Mouse (Mus musculus) heart, postnatal 0 days (tissue): Measurements from ENCODE around the gene Smad3. TPM values are rescaled to one million over a fixed set of nuclear protein-coding genes. Genes with fewer than 3 reads are reported as not detected.

Experiments
- ATAC-seq: fragments of 200-750 bp; cut with Nextera tagmentation; 2 replicates; pipeline ENCODE4 v1.8.0; 2017; ENCODE audit warnings: low read depth, moderate number of reproducible peaks, moderate library complexity; ENCODE audit not compliant: insufficient read depth
- DNase-seq: peaks from one replicate; pipeline ENCODE4 v3.0.0-alpha.2; 2016; ENCODE audit warnings: low spot score
- H3K27ac ChIP-seq: fragments of 300-500 bp; sonication (generic); 2 replicates; pipeline ENCODE4 v1.5.1; 2014; ENCODE audit warnings: low read depth, mild to moderate bottlenecking
- H3K27me3 ChIP-seq: fragments of 300-500 bp; sonication (generic); 2 replicates; pipeline ENCODE4 v1.6.1; 2014; ENCODE audit warnings: low read length, mixed read lengths; ENCODE audit not compliant: control insufficient read depth, insufficient read depth
- H3K36me3 ChIP-seq: fragments of 300-500 bp; sonication (generic); replicated peaks from 2 replicates; pipeline ENCODE4 v1.6.1; 2014; ENCODE audit warnings: low read length, mixed read lengths; ENCODE audit not compliant: control insufficient read depth, insufficient read depth
- H3K4me1 ChIP-seq: fragments of 300-500 bp; sonication (generic); 2 replicates; pipeline ENCODE4 v1.6.1; 2014; ENCODE audit warnings: antibody characterized with exemption; ENCODE audit not compliant: control insufficient read depth, insufficient read depth
- H3K4me2 ChIP-seq: fragments of 300-500 bp; sonication (generic); 2 replicates; pipeline ENCODE4 v1.6.1; 2014; ENCODE audit warnings: low read depth, mild to moderate bottlenecking, low read length, moderate library complexity
- H3K4me3 ChIP-seq: fragments of 300-500 bp; sonication (generic); 2 replicates; pipeline ENCODE4 v1.5.1; 2014; ENCODE audit warnings: low read depth, low read length
- H3K9ac ChIP-seq: fragments of 300-500 bp; sonication (generic); replicated peaks from 2 replicates; pipeline ENCODE4 v1.6.1; 2014; ENCODE audit warnings: low read depth, low read length, mixed read lengths
- H3K9me3 ChIP-seq: fragments of 300-500 bp; sonication (generic); replicated peaks from 2 replicates; pipeline ENCODE4 v1.6.1; 2016; ENCODE audit warnings: low read length; ENCODE audit not compliant: control insufficient read depth
- CTCF ChIP-seq: IDR thresholded peaks from 2 replicates; pipeline ENCODE4 v1.5.1; 2016; ENCODE audit warnings: antibody characterized with exemption, control low read depth, low read depth
- EP300 ChIP-seq: IDR thresholded peaks from 2 replicates; pipeline ENCODE4 v1.6.1; 2016; ENCODE audit warnings: antibody characterized with exemption, low read depth
- WGBS: fragments of 180-500 bp; shearing (Covaris S2); extraction: QIAGEN DNeasy Blood & Tissue Kit; methylation state at CpG from one replicate; pipeline ENCODE4 v1.1.7; 2014; 5-methylcytosine and 5-hydroxymethylcytosine counted together
- polyA plus RNA-seq: library from polyadenylated mRNA; unstranded; fragments of >200 nt; fragmentation: Nextera tagmentation; extraction: Ambion mirVana; gene quantifications from 2 replicates; pipeline ENCODE4 v1.2.1, GENCODE M21; 2015
- total RNA-seq: library from RNA; depleted of rRNA; stranded (reverse); fragments of >200 nt; gene quantifications from 2 replicates; pipeline ENCODE4 v1.2.3, GENCODE M21; 2014; ENCODE audit warnings: low replicate concordance

Gene Smad3
- total and polyA plus RNA-seq, 2 experiments from 2014 or later = 6.0 to 30.2 TPM

- Histone ChIP-seq H3K9me3 (no peaks in the 10 kb centered on the region), H3K27ac (no peak overlapping the region), H3K4me3 (no peak overlapping the region), H3K9ac (no peak overlapping the region), H3K4me2 (no peak overlapping the region), H3K27me3 (peaks cover 7% of the 10 kb centered on the region; the same call in 1 of the 2 replicates), H3K4me1 (peaks cover 9% of the 10 kb centered on the region; the same call in 1 of the 2 replicates), H3K36me3 (no peaks in the 10 kb centered on the region)
- DNase-seq (no peak), ATAC-seq (no peak)
- TF ChIP-seq CTCF = no peak
- TF ChIP-seq EP300 = no peak
- 50% methylated on average over 3 of the region's 3 CpGs for WGBS
These were observed 29.8 kb upstream of the Smad3 start for GRCm38 (mm10) chr9:63787606-63788005.

- WGBS = 50% methylated on average over 2 of the region's 2 CpGs
- peaks cover 9% of the 10 kb centered on the region; the same call in 1 of the 2 replicates for H3K4me1 ChIP-seq
These were observed 29.3 kb upstream of the Smad3 start for GRCm38 (mm10) chr9:63787086-63787485.

GRCm38 (mm10) chr9:63786026-63786670, 28.4 kb upstream of the Smad3 start:
- no peak for DNase-seq

More at GRCm38 (mm10) chr9:63787086-63787485, 29.3 kb upstream of the Smad3 start:
- H3K9ac ChIP-seq = no peak overlapping the region
- ATAC-seq = no peak
- TF ChIP-seq CTCF (no peak), EP300 (no peak)
- no peaks in the 10 kb centered on the region for H3K36me3 ChIP-seq
- H3K27ac ChIP-seq = no peak overlapping the region
- H3K4me3 ChIP-seq = no peak overlapping the region
- H3K27me3 ChIP-seq = peaks cover 4% of the 10 kb centered on the region; the same call in 1 of the 2 replicates
- no peak overlapping the region for H3K4me2 ChIP-seq
- no peaks in the 10 kb centered on the region for H3K9me3 ChIP-seq
- DNase-seq = no peak

GRCm38 (mm10) chr9:63785492-63785891, 27.7 kb upstream of the Smad3 start:
- Histone ChIP-seq H3K9me3 (no peaks in the 10 kb centered on the region), H3K4me1 (0 out of 2 replicates have a peak, but pooled peaks cover 6% of the 10 kb centered on the region), H3K27ac (no peak overlapping the region), H3K4me2 (no peak overlapping the region), H3K27me3 (peaks cover 7% of the 10 kb centered on the region), H3K36me3 (no peaks in the 10 kb centered on the region), H3K4me3 (no peak overlapping the region), H3K9ac (no peak overlapping the region)
- no peak for DNase-seq
- ATAC-seq = no peak
- TF ChIP-seq CTCF (no peak), EP300 (no peak)
- 36% methylated on average over 5 of the region's 5 CpGs for WGBS

More at GRCm38 (mm10) chr9:63786026-63786670, 28.4 kb upstream of the Smad3 start:
- ATAC-seq = no peak
- TF ChIP-seq EP300 (no peak), CTCF (no peak)
- 33% methylated on average over 5 of the region's 5 CpGs for WGBS
- H3K9ac ChIP-seq = no peak overlapping the region
- no peaks in the 10 kb centered on the region for H3K9me3 ChIP-seq
- H3K27ac ChIP-seq = no peak overlapping the region
- H3K4me3 ChIP-seq = no peak overlapping the region
- peaks cover 3% of the 10 kb centered on the region; the same call in 1 of the 2 replicates for H3K4me1 ChIP-seq
- peaks cover 7% of the 10 kb centered on the region for H3K27me3 ChIP-seq
- H3K4me2 ChIP-seq = no peak overlapping the region
- H3K36me3 ChIP-seq = no peaks in the 10 kb centered on the region

GRCm38 (mm10) chr9:63784597-63784996, 26.8 kb upstream of the Smad3 start:
- Histone ChIP-seq H3K36me3 (no peaks in the 10 kb centered on the region), H3K27ac (no peak overlapping the region), H3K4me1 (peaks cover 15% of the 10 kb centered on the region), H3K9me3 (no peaks in the 10 kb centered on the region), H3K4me3 (no peak overlapping the region), H3K9ac (no peak overlapping the region), H3K4me2 (no peak overlapping the region), H3K27me3 (peaks cover 3% of the 10 kb centered on the region; the same call in 1 of the 2 replicates)
- 76% methylated on average over 3 of the region's 3 CpGs for WGBS
- TF ChIP-seq CTCF = no peak
- no peak for TF ChIP-seq EP300
- ATAC-seq = no peak
- no peak for DNase-seq

- Histone ChIP-seq H3K27ac (no peak overlapping the region), H3K9ac (no peak overlapping the region), H3K4me3 (no peak overlapping the region), H3K27me3 (peaks cover 3% of the 10 kb centered on the region; the same call in 1 of the 2 replicates), H3K4me2 (no peak overlapping the region), H3K4me1 (peaks cover 15% of the 10 kb centered on the region), H3K36me3 (no peaks in the 10 kb centered on the region), H3K9me3 (no peaks in the 10 kb centered on the region)
- DNase-seq (no peak), ATAC-seq (no peak)
- TF ChIP-seq CTCF (no peak), EP300 (no peak)
- whole genome bisulfite sequencing = 64% methylated on average over 4 of the region's 4 CpGs
These were observed 24.9 kb upstream of the Smad3 start for GRCm38 (mm10) chr9:63782744-63783143.
